Mouse (Mus musculus): Measurements from ENCODE around the gene Cct2. TPM values are rescaled to one million over a fixed set of nuclear protein-coding genes. Genes with fewer than 3 reads are reported as not detected.
"Not testable (repeated sequence)": the region's sequence is repeated elsewhere in the genome, so short reads cannot be mapped to it uniquely, and the experiment has no call there.

Cct2 gene
- polyA plus RNA-seq, 1 experiment = 37.3 TPM

DNA sequence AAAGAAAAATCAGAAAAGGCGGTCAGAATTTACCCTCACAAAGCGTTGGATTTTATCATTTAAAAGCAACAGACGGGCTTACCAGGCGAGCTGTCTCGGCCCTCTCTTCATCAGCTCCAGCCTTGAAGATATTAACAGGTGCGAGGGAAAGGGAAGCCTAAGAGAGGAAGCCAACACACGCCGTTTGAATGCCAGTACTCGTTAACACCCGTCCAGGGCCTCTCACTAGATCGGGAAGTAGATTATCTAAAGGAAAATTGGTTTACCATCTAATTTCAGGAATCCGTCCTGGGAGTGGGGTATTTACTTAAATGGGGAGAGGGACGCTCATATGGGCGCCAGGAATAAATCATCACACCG lies 740 bp downstream of the Cct2 start:
- no peak overlapping the region for H3K27ac ChIP-seq (ENCODE audit: insufficient read depth, low read depth, low read length)
- WGBS = 2% methylated on average over 15 of the region's 15 CpGs
- no peaks in the 10 kb centered on the region for H3K4me1 ChIP-seq (ENCODE audit: control insufficient read depth, insufficient read depth, insufficient read length, low read length)
- no peaks in the 10 kb centered on the region for H3K27me3 ChIP-seq (ENCODE audit: control insufficient read depth, insufficient read depth, low read length)
- H3K36me3 ChIP-seq (ENCODE audit: control insufficient read depth, insufficient read depth, low read length) = peaks cover 36% of the 10 kb centered on the region
- no peak for TF ChIP-seq CTCF (IDR thresholded peaks at IDR 0.05; ENCODE audit: extremely low read depth, insufficient read length, insufficient replicate concordance, low read depth, low read length)
- TF ChIP-seq POLR2A (IDR thresholded peaks at IDR 0.05; ENCODE audit: low read depth, low read length) = no peak
- peak overlapping the region; percentile 80 for H3K4me3 ChIP-seq (ENCODE audit: low read depth, low read length)

DNA sequence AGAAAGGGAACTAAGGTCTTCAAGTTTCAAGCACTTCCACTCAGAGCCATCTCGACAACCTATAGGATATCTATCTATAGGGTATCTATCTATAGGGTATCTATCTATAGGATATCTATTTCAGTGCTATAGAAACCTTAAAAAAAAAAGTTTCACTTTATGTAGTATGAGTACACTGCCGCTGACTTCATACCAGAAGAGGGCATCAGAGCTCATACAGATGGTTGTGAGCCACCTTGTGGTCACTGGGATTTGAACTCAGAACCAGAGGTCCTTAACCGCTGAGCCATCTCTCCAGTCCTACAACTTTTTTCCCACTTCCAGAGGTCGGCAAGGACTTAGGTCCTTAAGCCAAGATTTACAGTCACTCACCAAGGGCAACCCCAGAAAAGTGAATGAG lies 7.9 kb downstream of the Cct2 start:
- TF ChIP-seq POLR2A (IDR thresholded peaks at IDR 0.05; ENCODE audit: low read depth, low read length) = no peak
- peak; percentile 16; the same call in 1 of the 2 replicates for TF ChIP-seq CTCF (IDR thresholded peaks at IDR 0.05; ENCODE audit: extremely low read depth, insufficient read length, insufficient replicate concordance, low read depth, low read length)
- Histone ChIP-seq H3K4me1 (ENCODE audit: control insufficient read depth, insufficient read depth, insufficient read length, low read length) (no peaks in the 10 kb centered on the region), H3K27me3 (ENCODE audit: control insufficient read depth, insufficient read depth, low read length) (no peaks in the 10 kb centered on the region), H3K4me3 (ENCODE audit: low read depth, low read length) (no peak overlapping the region), H3K27ac (ENCODE audit: insufficient read depth, low read depth, low read length) (no peak overlapping the region), H3K36me3 (ENCODE audit: control insufficient read depth, insufficient read depth, low read length) (peaks cover 84% of the 10 kb centered on the region)
- 83% methylated on average over 4 of the region's 4 CpGs for WGBS

DNA sequence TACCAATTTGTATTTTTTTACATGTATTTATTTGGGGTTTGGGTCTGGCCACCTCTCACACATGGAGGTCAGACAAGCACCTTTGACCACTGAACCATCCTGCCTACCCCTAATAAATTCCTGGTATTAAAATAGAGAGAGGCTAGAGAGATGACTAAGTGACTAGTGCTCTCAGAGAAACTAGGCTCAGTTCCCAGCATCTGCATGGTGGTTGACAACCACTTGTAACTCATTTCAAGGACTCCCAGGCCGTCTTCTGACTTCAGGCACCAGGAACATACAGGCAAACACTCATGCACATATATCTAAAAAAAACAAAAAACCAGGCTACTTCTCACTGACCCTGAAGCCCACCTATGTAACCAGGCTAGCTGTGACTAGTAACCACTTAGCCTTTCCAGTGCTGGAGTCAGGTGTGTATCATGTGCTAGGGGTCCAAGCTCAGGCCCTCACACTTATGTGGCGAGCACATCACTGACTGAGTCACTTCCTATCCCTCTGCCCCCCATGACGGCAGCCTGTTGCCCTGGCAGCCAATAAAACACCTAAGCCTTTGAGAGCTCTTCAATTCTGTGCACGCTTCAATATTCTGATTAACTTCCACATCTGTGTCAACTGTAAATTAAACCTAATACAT lies 13.5 kb downstream of the Cct2 start:
- Histone ChIP-seq H3K36me3 (ENCODE audit: control insufficient read depth, insufficient read depth, low read length) (peaks cover 54% of the 10 kb centered on the region), H3K4me3 (ENCODE audit: low read depth, low read length) (no peak overlapping the region), H3K27ac (ENCODE audit: insufficient read depth, low read depth, low read length) (no peak overlapping the region), H3K27me3 (ENCODE audit: control insufficient read depth, insufficient read depth, low read length) (no peaks in the 10 kb centered on the region), H3K4me1 (ENCODE audit: control insufficient read depth, insufficient read depth, insufficient read length, low read length) (peaks cover 4% of the 10 kb centered on the region; the same call in 1 of the 2 replicates)
- TF ChIP-seq CTCF (IDR thresholded peaks at IDR 0.05; ENCODE audit: extremely low read depth, insufficient read length, insufficient replicate concordance, low read depth, low read length) (no peak), POLR2A (IDR thresholded peaks at IDR 0.05; ENCODE audit: low read depth, low read length) (no peak)
- WGBS = 74% methylated on average over 4 of the region's 4 CpGs

DNA sequence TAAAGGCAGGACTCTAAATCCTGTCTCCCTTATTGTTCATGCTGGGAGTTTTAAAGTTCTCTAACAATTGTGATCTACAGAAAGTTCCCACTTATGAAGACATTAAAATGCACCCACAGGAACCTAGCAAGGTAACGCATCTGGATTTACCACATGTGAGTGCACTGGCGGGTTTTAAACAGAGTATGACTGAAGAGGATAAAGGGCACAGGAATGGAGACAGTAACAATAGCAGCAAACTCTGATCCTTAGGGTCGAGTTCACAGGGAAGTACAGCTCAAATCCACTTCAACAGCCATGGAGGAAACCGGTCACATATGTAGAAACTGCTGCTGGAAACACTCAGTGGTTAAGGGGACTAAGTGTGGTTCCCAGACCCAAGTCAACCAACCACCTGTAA lies 14.4 kb downstream of the Cct2 start:
- 65% methylated on average over 4 of the region's 4 CpGs for WGBS

DNA sequence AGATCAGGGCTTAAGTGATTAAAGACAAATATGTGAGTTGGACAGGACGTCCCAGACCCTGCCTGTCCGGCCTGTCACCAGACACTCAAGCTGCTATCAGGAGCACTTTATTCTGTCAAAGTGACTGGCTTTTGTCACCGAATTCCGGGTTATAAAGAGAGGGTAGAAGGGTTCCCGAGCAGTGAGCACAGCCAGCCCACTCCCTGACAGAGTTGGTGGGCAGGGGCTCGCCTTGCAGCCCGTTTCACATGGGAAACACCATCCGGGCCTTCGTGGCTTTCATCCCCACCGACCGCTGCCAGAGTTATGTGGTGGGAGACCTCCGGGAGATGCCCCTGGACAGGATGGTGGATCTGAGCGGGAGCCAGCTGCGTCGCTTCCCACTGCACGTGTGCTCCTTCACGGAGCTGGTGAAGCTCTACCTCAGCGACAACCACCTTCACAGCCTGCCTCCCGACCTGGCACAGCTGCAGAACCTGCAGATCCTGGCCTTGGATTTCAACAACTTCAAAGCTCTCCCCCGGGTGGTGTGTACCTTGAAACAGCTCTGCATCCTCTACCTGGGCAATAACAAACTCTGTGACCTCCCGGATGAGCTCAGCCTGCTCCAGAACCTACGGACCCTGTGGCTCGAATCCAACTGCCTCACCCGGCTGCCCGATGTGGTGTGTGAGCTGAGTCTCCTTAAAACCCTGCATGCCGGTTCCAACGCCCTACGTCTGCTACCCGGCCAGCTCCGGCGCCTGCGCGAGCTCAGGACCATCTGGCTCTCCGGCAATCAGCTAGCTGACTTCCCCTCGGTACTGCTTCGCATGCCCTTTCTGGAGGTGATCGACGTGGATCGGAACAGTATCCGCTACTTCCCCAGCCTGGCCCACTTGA lies 18.2 kb downstream of the Cct2 start, which contains the start of gene Lrrc10:
Lrrc10 (plus strand) TSS at position 167 of the 882 bp plus-strand sequence.
- no peak for TF ChIP-seq POLR2A (IDR thresholded peaks at IDR 0.05; ENCODE audit: low read depth, low read length)
- no peak for TF ChIP-seq CTCF (IDR thresholded peaks at IDR 0.05; ENCODE audit: extremely low read depth, insufficient read length, insufficient replicate concordance, low read depth, low read length)
- no peaks in the 10 kb centered on the region for H3K27me3 ChIP-seq (ENCODE audit: control insufficient read depth, insufficient read depth, low read length)
- no peak within 1 kb of the TSS; the same call in 1 of the 2 replicates for H3K4me3 ChIP-seq (ENCODE audit: low read depth, low read length)
- H3K27ac ChIP-seq (ENCODE audit: insufficient read depth, low read depth, low read length) = no peak within 1 kb of the TSS
- WGBS = 52% methylated on average over 40 of the region's 40 CpGs
- H3K4me1 ChIP-seq (ENCODE audit: control insufficient read depth, insufficient read depth, insufficient read length, low read length) = peaks cover 6% of the 10 kb centered on the region; the same call in 1 of the 2 replicates
- H3K36me3 ChIP-seq (ENCODE audit: control insufficient read depth, insufficient read depth, low read length) = peaks cover 16% of the 10 kb centered on the region

More for the DNA sequence above, 14.4 kb downstream of the Cct2 start:
- Histone ChIP-seq H3K27me3 (ENCODE audit: control insufficient read depth, insufficient read depth, low read length) (no peaks in the 10 kb centered on the region), H3K4me3 (ENCODE audit: low read depth, low read length) (no peak overlapping the region), H3K4me1 (ENCODE audit: control insufficient read depth, insufficient read depth, insufficient read length, low read length) (peaks cover 4% of the 10 kb centered on the region; the same call in 1 of the 2 replicates), H3K27ac (ENCODE audit: insufficient read depth, low read depth, low read length) (no peak overlapping the region), H3K36me3 (ENCODE audit: control insufficient read depth, insufficient read depth, low read length) (peaks cover 48% of the 10 kb centered on the region)
- TF ChIP-seq POLR2A (IDR thresholded peaks at IDR 0.05; ENCODE audit: low read depth, low read length) (no peak), CTCF (IDR thresholded peaks at IDR 0.05; ENCODE audit: extremely low read depth, insufficient read length, insufficient replicate concordance, low read depth, low read length) (no peak)

DNA sequence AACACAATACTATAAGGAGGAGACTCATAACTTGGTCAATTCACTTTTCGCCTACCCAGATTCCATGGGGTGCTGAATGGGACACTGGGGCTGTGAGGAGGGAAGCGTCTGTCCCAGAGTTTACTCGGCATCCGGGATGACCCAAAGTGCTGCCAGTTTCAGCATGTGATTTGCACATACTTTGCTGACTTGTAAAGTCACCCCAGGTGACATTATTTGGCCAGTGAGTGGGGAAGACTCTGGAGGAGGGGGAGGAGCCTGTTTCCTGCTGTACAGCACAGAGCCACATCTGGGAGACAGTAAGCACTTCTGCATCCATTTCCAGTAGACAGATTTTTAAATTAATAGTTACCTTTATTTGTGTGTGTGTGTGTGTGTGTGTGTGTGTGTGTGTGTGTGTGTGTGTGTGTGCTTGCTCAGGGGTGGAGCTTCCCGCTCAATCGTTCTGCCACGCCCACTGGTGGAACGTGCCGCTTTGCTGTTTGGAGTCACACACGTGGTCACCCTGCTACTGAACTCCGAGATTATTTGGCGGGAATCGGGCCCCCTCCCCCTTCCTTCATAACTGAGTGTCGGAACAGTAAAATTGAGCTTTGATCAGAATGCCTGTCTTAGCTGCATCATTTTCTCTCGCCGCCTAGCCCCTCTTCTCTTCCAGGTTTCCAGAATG lies 20.0 kb downstream of the Cct2 start:
- 19% methylated on average over 16 of the region's 16 CpGs for WGBS
- H3K27ac ChIP-seq (ENCODE audit: insufficient read depth, low read depth, low read length); H3K36me3 ChIP-seq (ENCODE audit: control insufficient read depth, insufficient read depth, low read length): not testable (repeated sequence)

DNA sequence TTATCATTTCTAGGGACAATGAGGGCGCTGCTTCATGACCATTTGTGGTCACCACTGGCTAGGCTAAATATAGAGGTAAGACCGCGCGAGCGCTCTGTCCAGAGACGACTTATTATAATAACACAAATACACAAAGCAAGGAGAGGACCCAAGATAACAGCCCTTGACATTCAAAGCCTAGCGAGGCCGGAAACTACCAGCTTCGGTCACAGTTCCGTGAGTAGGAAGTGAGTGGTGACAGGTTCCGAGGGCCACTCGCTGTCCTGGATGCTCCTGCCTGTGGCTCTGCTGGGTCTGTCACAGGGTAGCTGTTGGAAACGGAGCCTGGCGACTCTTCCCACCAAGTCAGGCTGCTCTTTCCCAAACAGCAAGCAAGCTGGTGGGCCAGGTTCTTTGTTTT lies 21.3 kb downstream of the Cct2 start:
- WGBS = 83% methylated on average over 14 of the region's 14 CpGs
- TF ChIP-seq POLR2A (IDR thresholded peaks at IDR 0.05; ENCODE audit: low read depth, low read length) (no peak), CTCF (IDR thresholded peaks at IDR 0.05; ENCODE audit: extremely low read depth, insufficient read length, insufficient replicate concordance, low read depth, low read length) (no peak)
- H3K27ac ChIP-seq (ENCODE audit: insufficient read depth, low read depth, low read length) = no peak overlapping the region

More for the DNA sequence above, 20.0 kb downstream of the Cct2 start:
- not testable (repeated sequence) for H3K27me3 ChIP-seq (ENCODE audit: control insufficient read depth, insufficient read depth, low read length); H3K4me3 ChIP-seq (ENCODE audit: low read depth, low read length); H3K4me1 ChIP-seq (ENCODE audit: control insufficient read depth, insufficient read depth, insufficient read length, low read length)

More for the DNA sequence above, 21.3 kb downstream of the Cct2 start:
- H3K36me3 ChIP-seq (ENCODE audit: control insufficient read depth, insufficient read depth, low read length) = no peaks in the 10 kb centered on the region
- H3K27me3 ChIP-seq (ENCODE audit: control insufficient read depth, insufficient read depth, low read length) = no peaks in the 10 kb centered on the region
- peaks cover 9% of the 10 kb centered on the region; the same call in 1 of the 2 replicates for H3K4me1 ChIP-seq (ENCODE audit: control insufficient read depth, insufficient read depth, insufficient read length, low read length)
- H3K4me3 ChIP-seq (ENCODE audit: low read depth, low read length) = no peak overlapping the region
